Mouse (Mus musculus) brain, embryonic 14.5 days (tissue): ENCODE measurements around the gene Sgpp2.

Experiments used
- CTCF ChIP-seq: fragments of 200-500 bp; IDR thresholded peaks from 2 replicates; pipeline ENCODE4 v1.5.1; 2012; ENCODE audit warnings: inconsistent platforms, mild to moderate bottlenecking, moderate library complexity, borderline replicate concordance; ENCODE audit not compliant: insufficient read depth, insufficient read length; ENCODE audit errors: extremely low read depth
- POLR2A ChIP-seq: fragments of 200-500 bp; IDR thresholded peaks from 2 replicates; pipeline ENCODE4 v1.6.1; 2012; ENCODE audit warnings: mild to moderate bottlenecking, inconsistent platforms, borderline replicate concordance; ENCODE audit not compliant: poor library complexity, insufficient read depth, insufficient read length, severe bottlenecking; ENCODE audit errors: extremely low read depth

DNA sequence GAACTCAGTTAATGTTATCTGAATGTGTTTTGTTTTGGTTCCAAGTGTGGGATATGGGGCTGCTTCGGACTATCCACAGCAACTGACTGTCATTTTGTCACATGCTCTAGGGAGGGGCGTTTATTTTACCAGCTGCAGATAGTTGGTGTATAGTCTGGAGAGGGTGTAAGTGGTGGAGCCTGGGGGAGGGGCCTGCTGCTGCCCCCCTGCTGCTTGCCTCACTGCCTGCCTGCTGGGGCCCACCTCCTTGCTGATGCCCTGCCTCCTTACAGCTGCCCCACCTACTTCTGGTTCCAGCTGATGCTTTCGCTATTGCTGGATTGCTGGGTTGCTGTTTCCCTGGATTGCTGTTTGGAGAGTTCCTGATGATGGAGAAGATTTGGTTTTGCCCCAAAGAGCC lies 31.0 kb upstream of the Sgpp2 start:
- TF ChIP-seq POLR2A (no peak), CTCF (no peak)
